Mouse (Mus musculus): ENCODE measurements around the gene Slc12a7. TPM values are rescaled to one million over a fixed set of nuclear protein-coding genes. Genes with fewer than 3 reads are reported as not detected.

The Slc12a7 gene
- total RNA-seq (2023): 308 TPM

GRCm38 (mm10) chr13:73732742-73733700 is at the start of gene Slc12a7:
Gene Slc12a7 (plus strand): TSS chr13:73733094.

GRCm38 (mm10) chr13:73704694-73705325 is 28.1 kb upstream of the Slc12a7 start, which contains the start of gene Slc6a19:
Gene Slc6a19 (minus strand): TSS chr13:73704865.

GRCm38 (mm10) chr13:73847465-73847836 is 114.6 kb downstream of the Slc12a7 start, which contains the start of gene Nkd2:
Gene Nkd2 (minus strand): TSS chr13:73847631.

Other genes with a start within 250 kb of the Slc12a7 start
- gene Slc6a3, start 196.3 kb upstream of the Slc12a7 start, total RNA-seq (2023): not detected
- gene Clptm1l, start 129.1 kb upstream of the Slc12a7 start, total RNA-seq (2023): 94.3 TPM
- gene Tert, start 106.2 kb upstream of the Slc12a7 start, total RNA-seq (2023): 3.5 TPM
- not detected for gene Slc6a18, start 55.1 kb upstream of the Slc12a7 start, total RNA-seq (2023)
- 2.2 TPM for gene Slc6a19, start 28.2 kb upstream of the Slc12a7 start, total RNA-seq (2023)
- gene Nkd2, start 114.5 kb downstream of the Slc12a7 start, total RNA-seq (2023): not detected
- gene Trip13, start 204.7 kb downstream of the Slc12a7 start, total RNA-seq (2023): 1.4 TPM
- gene Brd9, start 204.7 kb downstream of the Slc12a7 start, total RNA-seq (2023): 102 TPM
- gene Zdhhc11, start 230.8 kb downstream of the Slc12a7 start, total RNA-seq (2023): not detected

Data from CD4-positive naive resting alpha-beta T cell, adult 76 days (primary cell).